Mouse (Mus musculus) right cerebral cortex, postnatal 14 days (tissue): ENCODE measurements around the gene Gm5294.

Experiments
- DNase-seq: peaks from one replicate; pipeline ENCODE4 v3.0.0; 2022

Gm5294 gene

DNA sequence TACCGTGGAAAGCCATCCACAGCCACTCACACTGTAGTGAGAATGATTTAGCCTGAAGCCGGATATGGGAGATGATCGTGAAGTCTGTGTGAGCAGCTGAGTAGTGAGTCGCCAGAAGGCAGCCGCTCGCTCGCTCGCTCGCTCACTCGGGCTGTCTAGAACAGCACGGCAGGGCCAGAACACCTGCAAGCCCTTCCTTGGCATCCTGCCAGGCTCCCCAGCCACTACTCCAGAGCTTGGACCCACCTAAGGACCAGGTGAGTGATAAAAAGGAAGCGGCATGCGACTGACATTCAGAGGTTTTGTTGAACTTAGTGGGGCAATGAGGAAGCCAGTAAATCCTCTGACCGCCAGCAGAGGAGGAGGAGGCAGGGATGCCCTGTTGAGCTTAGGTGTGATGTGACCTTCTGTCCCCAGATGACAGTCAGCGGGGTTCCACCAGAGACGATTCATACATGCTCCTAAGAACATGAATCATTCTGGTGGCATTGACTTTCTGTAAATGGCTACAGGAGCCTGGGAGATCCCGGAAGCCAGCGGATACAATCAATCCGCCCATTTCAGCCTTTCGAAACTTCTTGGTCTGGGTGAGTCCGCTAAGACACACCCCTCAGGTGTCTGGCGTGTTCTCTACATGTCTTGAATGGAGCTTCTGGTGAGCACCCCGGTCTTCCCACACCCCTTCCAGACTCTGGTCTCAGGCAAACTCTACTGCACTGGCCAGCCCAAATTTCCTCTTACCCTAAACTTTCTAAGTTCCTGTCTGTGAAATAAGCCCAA is 30.0 kb downstream of the Gm5294 start:
- DNase-seq, result peak; percentile 45

DNA sequence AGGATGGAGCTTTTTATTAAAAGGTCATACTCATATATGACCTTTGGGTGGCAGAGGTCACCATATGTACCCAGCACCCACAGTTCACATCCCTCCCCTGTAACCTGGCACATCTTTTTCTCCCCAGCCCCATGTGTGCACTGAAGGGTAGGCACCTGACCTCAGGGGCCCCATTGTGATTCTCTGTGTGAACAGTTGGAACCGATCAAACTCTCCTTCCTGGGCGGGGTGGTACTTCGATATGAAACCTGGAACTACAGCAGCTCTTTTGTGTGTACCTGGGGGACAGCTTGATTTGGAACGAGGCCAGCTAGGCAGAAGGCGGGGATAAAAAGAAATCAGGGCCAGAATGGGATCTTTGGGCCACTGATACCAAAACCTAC is 30.6 kb downstream of the Gm5294 start:
- no peak for DNase-seq

DNA sequence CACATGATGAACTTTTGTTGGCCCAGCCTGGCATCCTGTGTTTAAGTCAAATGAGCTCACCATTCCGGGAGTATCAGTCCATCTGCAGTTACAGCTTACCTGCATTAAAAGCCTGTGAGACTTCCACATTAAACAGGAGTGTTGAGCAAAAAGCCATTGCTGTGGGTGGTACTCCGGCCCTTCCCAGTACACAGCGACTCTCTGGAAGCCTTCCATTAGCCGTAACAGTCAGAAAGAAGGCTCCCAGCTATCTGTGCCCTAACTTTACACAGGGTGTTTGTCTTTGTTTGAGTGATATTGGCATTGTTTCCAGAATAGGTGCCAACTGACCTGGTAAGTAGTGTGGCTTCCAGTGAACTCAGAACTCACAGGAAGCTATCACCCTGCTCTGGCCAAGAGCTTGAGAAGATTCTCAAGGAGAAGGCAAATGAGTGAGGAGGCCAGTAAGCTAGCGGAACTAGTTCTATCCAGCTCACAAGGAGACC is 31.5 kb downstream of the Gm5294 start:
- no peak for DNase-seq

DNA sequence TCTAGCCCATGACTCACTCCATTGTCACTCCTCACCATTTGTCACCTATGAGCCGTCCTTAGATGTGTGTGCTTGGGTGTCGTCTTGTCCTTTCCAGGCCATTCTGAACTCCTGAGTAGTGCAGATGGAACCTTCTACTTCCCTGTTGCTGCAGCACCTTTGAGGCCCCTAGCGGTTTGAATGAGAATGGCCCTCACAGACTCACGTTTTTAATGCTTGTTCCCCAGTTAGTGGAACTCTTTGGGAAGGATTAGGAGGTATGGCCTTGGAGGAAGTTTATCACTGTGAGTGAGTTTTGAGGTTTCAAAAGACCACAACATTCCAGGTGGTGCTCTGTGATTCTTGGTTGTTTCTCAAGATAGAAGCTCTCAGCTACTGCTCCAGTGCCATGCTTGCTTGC is 32.3 kb downstream of the Gm5294 start:
- no peak for DNase-seq

DNA sequence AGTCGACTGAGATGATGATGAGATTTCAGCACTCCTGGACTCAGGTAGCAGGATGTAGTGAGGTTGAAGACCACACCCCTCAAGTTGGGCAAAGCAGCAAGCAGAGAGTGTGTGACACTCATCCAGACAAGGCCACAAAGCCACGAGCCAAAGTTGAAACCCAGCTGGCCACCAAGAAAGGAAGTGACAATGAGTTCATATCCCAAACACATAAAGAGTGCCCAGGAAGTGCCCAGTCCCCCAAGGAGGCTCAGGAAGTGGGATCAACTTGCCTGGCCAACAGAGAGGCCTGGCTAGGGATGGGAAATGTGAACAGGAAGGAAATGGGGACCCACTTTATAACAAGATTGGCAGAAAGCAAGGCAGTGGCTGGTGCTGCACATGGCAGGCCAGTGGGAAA is 33.5 kb downstream of the Gm5294 start:
- no peak for DNase-seq

DNA sequence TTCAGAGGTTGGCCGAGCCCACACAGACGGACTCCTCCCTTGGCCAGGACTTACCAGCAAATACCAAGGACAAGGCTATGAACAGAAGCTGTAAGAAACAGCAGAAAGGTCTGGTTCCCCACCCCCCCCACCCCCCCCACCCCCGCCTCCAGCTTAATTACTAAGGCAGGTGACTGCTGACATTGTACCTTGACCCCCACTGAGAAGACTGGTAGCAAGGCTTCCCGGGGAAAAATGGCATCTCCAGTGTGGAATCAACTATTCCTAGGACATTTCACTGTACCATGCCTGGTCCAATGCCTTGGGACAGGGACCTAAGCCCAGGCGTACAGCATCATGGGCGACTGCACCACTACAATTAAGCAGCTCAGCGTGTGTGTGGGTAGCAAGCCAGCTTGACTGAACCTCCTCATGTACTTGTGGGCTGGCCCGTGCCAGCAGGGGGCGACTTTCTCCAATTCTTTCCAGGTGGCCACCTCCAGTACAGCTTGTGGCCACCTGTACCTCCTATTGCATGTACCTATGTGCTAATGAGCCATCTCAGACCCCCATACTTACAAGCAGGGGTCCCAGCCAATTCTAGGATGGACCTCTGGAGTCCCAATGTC is 37.2 kb downstream of the Gm5294 start:
- peak; percentile 88 for DNase-seq

DNA sequence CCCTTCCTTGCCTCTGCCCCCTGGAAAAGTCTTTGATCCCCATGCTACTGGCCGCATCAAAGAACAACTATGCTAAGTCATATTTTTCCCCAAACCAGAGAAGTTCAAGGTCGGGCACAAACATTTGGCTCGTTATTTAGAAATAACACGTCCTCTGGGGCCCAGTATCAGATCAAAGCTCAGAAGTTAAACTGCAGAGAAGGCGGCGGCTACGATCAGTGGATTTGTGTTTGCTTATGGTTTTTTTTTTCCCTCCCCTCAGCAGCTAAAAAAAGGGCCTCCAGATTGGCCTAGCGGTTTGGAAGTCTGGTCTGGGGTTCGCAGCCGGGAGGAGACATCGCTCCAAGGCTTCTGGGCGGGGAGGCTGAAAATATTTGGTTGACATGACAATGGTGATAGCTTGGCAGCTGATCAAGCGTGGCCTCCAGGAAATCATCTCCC is 38.0 kb downstream of the Gm5294 start:
- DNase-seq, result no peak

DNA sequence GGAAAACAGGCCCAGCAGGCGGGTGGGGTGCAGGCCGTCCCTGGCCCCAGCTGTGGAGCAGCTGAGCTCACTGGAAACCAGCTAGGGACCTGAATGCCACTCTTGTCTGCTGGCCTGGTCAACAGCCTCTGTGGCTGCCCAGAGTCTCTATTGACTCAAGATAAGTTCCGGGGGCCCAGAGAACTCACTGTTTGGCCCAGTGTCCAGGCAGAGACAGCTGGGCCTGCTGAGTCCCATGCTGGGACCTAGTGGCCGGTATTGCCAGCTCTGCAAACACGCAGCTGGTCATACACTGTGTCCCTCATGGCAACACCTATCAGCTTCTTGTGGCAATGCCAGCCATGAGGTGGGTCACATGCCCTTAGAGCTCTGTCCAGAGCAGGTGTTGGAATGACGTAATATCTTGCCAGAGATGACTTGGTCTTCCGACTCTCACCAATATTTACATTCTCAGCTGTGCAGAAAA is 43.8 kb downstream of the Gm5294 start:
- DNase-seq, result peak; percentile 24

DNA sequence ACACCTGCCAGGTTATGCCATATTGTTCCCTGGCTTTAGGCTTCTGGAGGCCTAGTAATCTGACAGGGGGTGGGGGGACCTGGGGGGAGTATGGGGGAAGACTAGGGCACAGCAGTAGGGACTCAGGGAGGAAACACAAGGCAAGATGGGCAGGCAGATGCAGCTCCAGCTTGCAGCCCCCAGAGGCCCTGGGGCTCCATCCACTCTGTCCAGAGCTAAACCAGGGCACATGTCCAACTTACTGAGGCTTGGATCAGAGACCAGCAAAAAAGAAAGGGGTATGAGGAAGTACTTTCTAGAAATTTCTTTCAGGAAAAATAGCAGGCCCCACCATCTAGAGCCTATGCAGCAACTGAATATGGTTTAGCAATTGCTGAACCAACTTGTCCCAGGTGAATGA is 44.3 kb downstream of the Gm5294 start:
- no peak for DNase-seq

DNA sequence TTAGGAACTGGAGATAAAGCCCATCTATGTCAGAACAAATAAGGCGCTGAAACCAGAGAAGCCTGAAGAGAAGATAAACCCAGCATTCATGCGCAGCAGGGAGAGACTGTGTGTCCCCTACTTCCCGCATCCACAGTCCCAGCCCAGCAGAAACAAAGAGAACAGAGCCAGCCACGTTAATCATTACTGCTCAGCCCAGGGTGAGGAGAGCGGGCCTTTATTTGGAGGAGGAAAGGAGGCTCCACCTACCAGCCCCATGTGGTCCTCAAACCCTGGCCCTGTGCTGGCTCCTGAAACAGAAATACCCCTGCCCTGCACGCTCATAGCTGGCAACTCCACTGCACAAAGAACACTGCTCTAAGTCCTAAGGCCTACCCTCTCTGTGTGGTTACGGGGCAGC is 45.0 kb downstream of the Gm5294 start:
- no peak for DNase-seq

DNA sequence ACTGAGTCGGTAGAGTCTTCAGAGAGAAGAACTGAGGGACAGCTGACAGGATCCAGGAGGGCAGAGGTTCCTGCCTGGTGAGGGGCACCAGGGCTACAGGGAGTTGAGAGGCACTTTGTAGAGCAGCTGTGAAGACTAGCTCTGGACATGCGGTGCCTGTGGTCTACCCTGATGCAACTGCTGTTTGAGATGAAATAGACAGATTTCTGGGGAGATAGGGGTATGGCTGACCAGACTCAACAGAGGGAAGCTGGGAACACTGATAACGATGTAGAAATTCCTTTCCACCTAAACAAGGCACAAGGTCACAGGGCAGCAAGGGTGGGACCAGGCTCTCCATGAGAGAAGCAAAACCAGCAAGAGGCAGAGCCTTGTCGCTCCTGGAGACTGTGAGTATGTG is 45.8 kb downstream of the Gm5294 start:
- no peak for DNase-seq
